Mouse (Mus musculus) ES-Bruce4 (cell line): ENCODE measurements around the gene Nhlrc3. TPM values are rescaled to one million over a fixed set of nuclear protein-coding genes. Genes with fewer than 3 reads are reported as not detected.

ENCODE experiments used
- H3K27ac ChIP-seq: 2 replicates; pipeline ENCODE4 v1.5.1; 2012; ENCODE audit warnings: low read length, inconsistent platforms; ENCODE audit not compliant: insufficient read depth
- H3K27me3 ChIP-seq: 2 replicates; pipeline ENCODE4 v1.6.1; 2012; ENCODE audit warnings: mild to moderate bottlenecking, low read length, inconsistent platforms; ENCODE audit not compliant: control insufficient read depth, poor library complexity, insufficient read depth, severe bottlenecking
- H3K36me3 ChIP-seq: 2 replicates; pipeline ENCODE4 v1.6.1; 2012; ENCODE audit warnings: inconsistent platforms, mild to moderate bottlenecking, low read length, moderate library complexity; ENCODE audit not compliant: control insufficient read depth, poor library complexity, insufficient read depth, severe bottlenecking
- H3K4me1 ChIP-seq: one replicate; pipeline ENCODE4 v1.8.1; 2011; ENCODE audit warnings: low read length; ENCODE audit not compliant: control insufficient read depth, insufficient read depth
- H3K4me3 ChIP-seq: 2 replicates; pipeline ENCODE4 v1.5.1; 2011; ENCODE audit warnings: low read depth, mild to moderate bottlenecking, low read length
- H3K9ac ChIP-seq: 2 replicates; pipeline ENCODE4 v1.6.1; 2012; ENCODE audit warnings: low read depth, mild to moderate bottlenecking, inconsistent platforms; ENCODE audit not compliant: poor library complexity, severe bottlenecking
- H3K9me3 ChIP-seq: replicated peaks from 2 replicates; pipeline ENCODE4 v1.6.1; 2012; ENCODE audit warnings: mild to moderate bottlenecking, low read length, inconsistent platforms; ENCODE audit not compliant: control insufficient read depth, poor library complexity, insufficient read depth, severe bottlenecking
- CTCF ChIP-seq: IDR thresholded peaks from one replicate; pipeline ENCODE4 v1.8.1; 2011; ENCODE audit warnings: low read depth, low read length
- EP300 ChIP-seq: IDR thresholded peaks from 2 replicates; pipeline ENCODE4 v1.6.1; 2011; ENCODE audit warnings: low read depth, low read length; ENCODE audit not compliant: insufficient read depth
- POLR2A ChIP-seq: IDR thresholded peaks from one replicate; pipeline ENCODE4 v1.8.1; 2011; ENCODE audit warnings: low read length; ENCODE audit not compliant: insufficient read depth
- polyA plus RNA-seq: library from polyadenylated mRNA; stranded (reverse); fragments of >200 nt; gene quantifications from 2 replicates; pipeline ENCODE4 v1.2.4, GENCODE M21; 2011; ENCODE audit warnings: low read depth; ENCODE audit not compliant: missing spikeins, insufficient read depth, insufficient read length

Gene Nhlrc3
- polyA plus RNA-seq, 1 experiment = 18.2 TPM

GRCm38 (mm10) chr3:53436550-53436949 lies 26.6 kb downstream of the Nhlrc3 start:
- no peak overlapping the region for H3K27ac ChIP-seq
- H3K27me3 ChIP-seq = no peaks in the 10 kb centered on the region
- H3K9me3 ChIP-seq = no peaks in the 10 kb centered on the region
- H3K4me3 ChIP-seq = no peak overlapping the region
- TF ChIP-seq CTCF = no peak
- TF ChIP-seq EP300 = no peak
- no peak for TF ChIP-seq POLR2A
- H3K9ac ChIP-seq = no peak overlapping the region
- no peaks in the 10 kb centered on the region for H3K36me3 ChIP-seq
- no peaks in the 10 kb centered on the region for H3K4me1 ChIP-seq

- no peaks in the 10 kb centered on the region for H3K27me3 ChIP-seq
- no peak overlapping the region for H3K4me3 ChIP-seq
- peak; percentile 33 for TF ChIP-seq CTCF
- TF ChIP-seq POLR2A = no peak
- H3K4me1 ChIP-seq = no peaks in the 10 kb centered on the region
- H3K27ac ChIP-seq = no peak overlapping the region
- no peaks in the 10 kb centered on the region for H3K9me3 ChIP-seq
- H3K9ac ChIP-seq = no peak overlapping the region
- no peaks in the 10 kb centered on the region for H3K36me3 ChIP-seq
These were observed 28.5 kb downstream of the Nhlrc3 start for GRCm38 (mm10) chr3:53434610-53435009.

- TF ChIP-seq POLR2A (no peak), EP300 (no peak)
- Histone ChIP-seq H3K4me3 (no peak overlapping the region), H3K9me3 (0 out of 2 replicates have a peak, but pooled peaks cover 3% of the 10 kb centered on the region)
These were observed 39.6 kb downstream of the Nhlrc3 start for GRCm38 (mm10) chr3:53423576-53423975.

GRCm38 (mm10) chr3:53422691-53423090 lies 40.4 kb downstream of the Nhlrc3 start:
- Histone ChIP-seq H3K27ac (peak overlapping the region; percentile 21; the same call in 1 of the 2 replicates), H3K36me3 (no peaks in the 10 kb centered on the region), H3K27me3 (no peaks in the 10 kb centered on the region), H3K4me1 (peaks cover 2% of the 10 kb centered on the region), H3K4me3 (no peak overlapping the region), H3K9me3 (0 out of 2 replicates have a peak, but pooled peaks cover 3% of the 10 kb centered on the region), H3K9ac (no peak overlapping the region)
- no peak for TF ChIP-seq EP300
- no peak for TF ChIP-seq POLR2A
- TF ChIP-seq CTCF = no peak

More at GRCm38 (mm10) chr3:53423576-53423975, 39.6 kb downstream of the Nhlrc3 start:
- no peak overlapping the region for H3K27ac ChIP-seq
- H3K27me3 ChIP-seq = no peaks in the 10 kb centered on the region
- no peak overlapping the region for H3K9ac ChIP-seq
- H3K36me3 ChIP-seq = no peaks in the 10 kb centered on the region
- H3K4me1 ChIP-seq = peaks cover 2% of the 10 kb centered on the region

- Histone ChIP-seq H3K9me3 (0 out of 2 replicates have a peak, but pooled peaks cover 3% of the 10 kb centered on the region), H3K9ac (no peak overlapping the region), H3K4me3 (no peak overlapping the region), H3K36me3 (no peaks in the 10 kb centered on the region), H3K4me1 (peaks cover 2% of the 10 kb centered on the region), H3K27ac (no peak overlapping the region), H3K27me3 (no peaks in the 10 kb centered on the region)
- no peak for TF ChIP-seq POLR2A
These were observed 41.5 kb downstream of the Nhlrc3 start for GRCm38 (mm10) chr3:53421656-53422055.

GRCm38 (mm10) chr3:53417701-53418100 lies 45.4 kb downstream of the Nhlrc3 start:
- TF ChIP-seq POLR2A = no peak
- no peak for TF ChIP-seq EP300
- TF ChIP-seq CTCF = no peak
- Histone ChIP-seq H3K27me3 (no peaks in the 10 kb centered on the region), H3K27ac (no peak overlapping the region), H3K9ac (no peak overlapping the region), H3K9me3 (0 out of 2 replicates have a peak, but pooled peaks cover 3% of the 10 kb centered on the region), H3K36me3 (no peaks in the 10 kb centered on the region), H3K4me3 (no peak overlapping the region), H3K4me1 (no peaks in the 10 kb centered on the region)
